Mouse (Mus musculus): ENCODE measurements around the gene Smc5.

- TF ChIP-seq POLR2A (IDR thresholded peaks at IDR 0.05; ENCODE audit: control insufficient read depth, extremely low read depth, insufficient read depth, low read length, poor library complexity) (no peak), CTCF (IDR thresholded peaks at IDR 0.05; ENCODE audit: borderline replicate concordance, control insufficient read depth, extremely low read depth, insufficient read depth, low read length, poor library complexity) (no peak)
These were observed 71.6 kb downstream of the Smc5 start for GRCm38 (mm10) chr19:23202106-23202505.

All from thymus, adult 2 months (tissue).